Mouse (Mus musculus): ENCODE data around the gene Slc12a9. TPM values are rescaled to one million over a fixed set of nuclear protein-coding genes. Genes with fewer than 3 reads are reported as not detected.
A peak's percentile ranks its signal among the peaks of the same experiment; 100 is the strongest.

Slc12a9 gene
- polyA plus RNA-seq, 1 experiment: 7.9 TPM

DNA sequence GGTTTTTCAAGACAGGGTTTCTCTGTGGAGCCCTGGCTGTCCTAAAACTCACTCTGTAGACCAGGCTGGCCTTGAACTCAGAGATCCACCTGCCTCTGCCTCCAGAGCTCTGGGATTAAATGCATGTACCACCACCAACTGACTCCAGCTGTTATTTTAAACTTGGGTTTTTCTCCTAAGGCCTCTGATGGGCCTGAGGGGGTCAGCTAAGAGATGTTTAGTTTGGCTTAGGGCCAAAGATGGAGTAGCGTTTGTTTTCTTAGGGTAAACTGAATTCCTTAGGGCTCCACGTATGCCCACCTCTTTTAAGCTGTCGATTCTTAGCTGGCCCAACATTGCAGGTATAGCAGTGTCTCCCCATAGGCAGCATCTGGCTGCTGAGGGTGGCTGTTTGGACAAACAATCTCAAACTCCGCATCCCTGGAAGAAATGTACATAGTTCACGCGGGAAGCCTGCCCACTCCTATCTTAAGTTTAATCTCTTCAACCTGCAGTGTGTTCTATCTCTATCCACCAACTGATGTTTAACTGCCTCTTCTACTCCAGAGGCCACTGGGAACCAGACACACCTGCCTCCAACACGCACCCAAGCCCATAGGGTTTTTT, 9.1 kb upstream of the Slc12a9 start:
- no peak overlapping the region for H3K4me2 ChIP-seq (ENCODE audit: low read depth)

GRCm38 (mm10) chr5:137340222-137340621, 6.8 kb upstream of the Slc12a9 start:
- Histone ChIP-seq H3K4me3 (no peak overlapping the region), H3K27me3 (ENCODE audit: control insufficient read depth, insufficient read depth, insufficient read length) (no peaks in the 10 kb centered on the region), H3K36me3 (ENCODE audit: control insufficient read depth, insufficient read depth) (no peaks in the 10 kb centered on the region), H3K79me2 (ENCODE audit: control insufficient read depth, insufficient read depth) (no peaks in the 10 kb centered on the region), H3ac (ENCODE audit: control insufficient read depth, insufficient read length) (no peak overlapping the region), H3K4me2 (ENCODE audit: low read depth) (no peak overlapping the region)
- TF ChIP-seq POLR2A (IDR thresholded peaks at IDR 0.05; ENCODE audit: insufficient read length, low read depth): no peak
- no peak for TF ChIP-seq TCF12 (IDR thresholded peaks at IDR 0.05; ENCODE audit: insufficient read depth, poor library complexity, severe bottlenecking)
- no peak for TF ChIP-seq MYOD1 (IDR thresholded peaks at IDR 0.05; ENCODE audit: control insufficient read depth in 1 of 3, insufficient read length in 2 of 3, low read depth in 2 of 3)
- no peak for TF ChIP-seq SRF (IDR thresholded peaks at IDR 0.05; ENCODE audit: control insufficient read depth, insufficient read length, low read depth)
- TF ChIP-seq TCF3 (IDR thresholded peaks at IDR 0.05; ENCODE audit: insufficient read length, low read depth): no peak

More for the DNA sequence above, 9.1 kb upstream of the Slc12a9 start:
- Histone ChIP-seq H3K27me3 (ENCODE audit: control insufficient read depth, insufficient read depth, insufficient read length) (no peaks in the 10 kb centered on the region), H3K4me3 (no peak overlapping the region), H3K79me2 (ENCODE audit: control insufficient read depth, insufficient read depth) (no peaks in the 10 kb centered on the region), H3K36me3 (ENCODE audit: control insufficient read depth, insufficient read depth) (no peaks in the 10 kb centered on the region), H3ac (ENCODE audit: control insufficient read depth, insufficient read length) (no peak overlapping the region)
- TF ChIP-seq USF1 (IDR thresholded peaks at IDR 0.05; ENCODE audit: low read depth) (no peak), MAX (IDR thresholded peaks at IDR 0.05; ENCODE audit: low read depth) (no peak), POLR2A (IDR thresholded peaks at IDR 0.05; ENCODE audit: insufficient read length, low read depth) (no peak), TCF3 (IDR thresholded peaks at IDR 0.05; ENCODE audit: insufficient read length, low read depth) (no peak)

DNA sequence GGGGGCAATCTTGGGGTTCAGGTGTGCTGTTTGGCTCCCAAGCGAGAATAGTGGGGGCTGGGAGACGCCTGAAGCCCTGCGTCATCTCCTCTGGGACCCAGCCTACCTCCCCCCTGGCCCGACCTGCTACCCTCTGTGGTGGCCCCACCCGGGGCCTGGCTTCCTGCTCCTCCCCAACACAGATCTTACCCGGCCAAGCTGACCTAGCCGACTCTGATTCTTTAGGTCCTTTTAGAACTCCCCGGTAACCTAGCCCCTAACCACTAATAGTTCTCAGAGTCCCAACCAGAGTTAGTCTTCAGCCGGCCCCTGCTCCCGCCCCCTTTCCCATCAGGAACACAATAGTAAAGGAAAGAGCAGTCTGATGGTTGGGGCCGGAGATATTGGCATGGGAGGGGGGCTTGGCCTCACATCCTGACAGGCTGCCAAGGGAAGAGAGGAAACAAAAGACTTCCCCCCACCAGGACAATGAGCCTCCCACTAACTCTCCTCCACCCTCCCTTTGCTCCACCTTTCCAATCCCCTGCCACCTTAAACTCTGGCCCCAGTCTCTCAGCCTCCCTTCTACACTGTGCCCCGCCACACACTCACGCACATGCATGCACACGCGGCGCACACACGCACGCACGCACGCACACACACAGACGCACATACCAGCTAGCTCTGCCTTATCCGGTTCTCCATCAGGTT, 6.0 kb upstream of the Slc12a9 start:
- TF ChIP-seq MAX (IDR thresholded peaks at IDR 0.05; ENCODE audit: low read depth): no peak
- TF ChIP-seq TCF3 (IDR thresholded peaks at IDR 0.05; ENCODE audit: insufficient read length, low read depth): no peak
- no peak for TF ChIP-seq MYOD1 (IDR thresholded peaks at IDR 0.05; ENCODE audit: control insufficient read depth in 1 of 3, insufficient read length in 2 of 3, low read depth in 2 of 3)
- TF ChIP-seq CEBPB (IDR thresholded peaks at IDR 0.05; ENCODE audit: insufficient read depth, poor library complexity, severe bottlenecking): no peak
- TF ChIP-seq E2F4 (IDR thresholded peaks at IDR 0.05; ENCODE audit: insufficient read depth): no peak
- no peak for TF ChIP-seq USF1 (IDR thresholded peaks at IDR 0.05; ENCODE audit: low read depth)
- no peak for TF ChIP-seq TCF12 (IDR thresholded peaks at IDR 0.05; ENCODE audit: insufficient read depth, poor library complexity, severe bottlenecking)
- TF ChIP-seq POLR2AphosphoS2 (IDR thresholded peaks at IDR 0.05; ENCODE audit: insufficient read length, low read depth): no peak
- TF ChIP-seq POLR2A (IDR thresholded peaks at IDR 0.05; ENCODE audit: insufficient read length, low read depth): no peak
- TF ChIP-seq MYOG (IDR thresholded peaks at IDR 0.05; ENCODE audit: control insufficient read depth in 1 of 3, insufficient read depth in 1 of 3, insufficient read length in 2 of 3, low read depth in 2 of 3): no peak
- TF ChIP-seq SRF (IDR thresholded peaks at IDR 0.05; ENCODE audit: control insufficient read depth, insufficient read length, low read depth): no peak
- TF ChIP-seq REST (IDR thresholded peaks at IDR 0.05; ENCODE audit: insufficient read depth, insufficient read length): no peak
- H3K27me3 ChIP-seq (ENCODE audit: control insufficient read depth, insufficient read depth, insufficient read length): no peaks in the 10 kb centered on the region
- no peak overlapping the region for H3ac ChIP-seq (ENCODE audit: control insufficient read depth, insufficient read length)
- H3K79me2 ChIP-seq (ENCODE audit: control insufficient read depth, insufficient read depth): no peaks in the 10 kb centered on the region
- H3K4me3 ChIP-seq: peak overlapping the region; percentile 28
- peak overlapping the region; percentile 74 for H3K4me2 ChIP-seq (ENCODE audit: low read depth)
- H3K36me3 ChIP-seq (ENCODE audit: control insufficient read depth, insufficient read depth): no peaks in the 10 kb centered on the region

GRCm38 (mm10) chr5:137338663-137339289, 5.4 kb upstream of the Slc12a9 start:
- no peaks in the 10 kb centered on the region for H3K79me2 ChIP-seq (ENCODE audit: control insufficient read depth, insufficient read depth)
- no peaks in the 10 kb centered on the region for H3K27me3 ChIP-seq (ENCODE audit: control insufficient read depth, insufficient read depth, insufficient read length)
- H3K4me3 ChIP-seq: peak overlapping the region; percentile 28
- H3ac ChIP-seq (ENCODE audit: control insufficient read depth, insufficient read length): no peak overlapping the region
- TF ChIP-seq MAX (IDR thresholded peaks at IDR 0.05; ENCODE audit: low read depth): no peak
- no peak for TF ChIP-seq MYOD1 (IDR thresholded peaks at IDR 0.05; ENCODE audit: control insufficient read depth in 1 of 3, insufficient read length in 2 of 3, low read depth in 2 of 3)
- TF ChIP-seq POLR2A (IDR thresholded peaks at IDR 0.05; ENCODE audit: insufficient read length, low read depth): no peak
- no peak for TF ChIP-seq CEBPB (IDR thresholded peaks at IDR 0.05; ENCODE audit: insufficient read depth, poor library complexity, severe bottlenecking)
- TF ChIP-seq E2F4 (IDR thresholded peaks at IDR 0.05; ENCODE audit: insufficient read depth): no peak
- no peak for TF ChIP-seq POLR2AphosphoS2 (IDR thresholded peaks at IDR 0.05; ENCODE audit: insufficient read length, low read depth)
- no peak for TF ChIP-seq TCF12 (IDR thresholded peaks at IDR 0.05; ENCODE audit: insufficient read depth, poor library complexity, severe bottlenecking)
- TF ChIP-seq USF1 (IDR thresholded peaks at IDR 0.05; ENCODE audit: low read depth): no peak
- TF ChIP-seq MYOG (IDR thresholded peaks at IDR 0.05; ENCODE audit: control insufficient read depth in 1 of 3, insufficient read depth in 1 of 3, insufficient read length in 2 of 3, low read depth in 2 of 3): no peak
- TF ChIP-seq REST (IDR thresholded peaks at IDR 0.05; ENCODE audit: insufficient read depth, insufficient read length): no peak
- no peak for TF ChIP-seq TCF3 (IDR thresholded peaks at IDR 0.05; ENCODE audit: insufficient read length, low read depth)
- no peak for TF ChIP-seq SRF (IDR thresholded peaks at IDR 0.05; ENCODE audit: control insufficient read depth, insufficient read length, low read depth)
- H3K36me3 ChIP-seq (ENCODE audit: control insufficient read depth, insufficient read depth): no peaks in the 10 kb centered on the region
- H3K4me2 ChIP-seq (ENCODE audit: low read depth): peak overlapping the region; percentile 74
